Mouse (Mus musculus): ENCODE results near the gene Ank. TPM values are rescaled to one million over a fixed set of nuclear protein-coding genes. Genes with fewer than 3 reads are reported as not detected.

The Ank gene
- total RNA-seq, 1 experiment: 12.0 TPM

GRCm38 (mm10) chr15:27488042-27488441 is 21.6 kb downstream of the Ank start:
- H3K36me3 ChIP-seq (ENCODE audit: control insufficient read depth, insufficient read depth, low read length, poor library complexity, severe bottlenecking): no peaks in the 10 kb centered on the region
- H3K9ac ChIP-seq (ENCODE audit: insufficient read depth, low read depth, low read length, poor library complexity, severe bottlenecking): no peak overlapping the region
- DNase-seq (ENCODE audit: low read depth, low spot score): no peak
- H3K27ac ChIP-seq (ENCODE audit: insufficient read depth, low read depth, low read length, poor library complexity, severe bottlenecking): no peak overlapping the region
- peaks cover 5 to 22% of the 10 kb centered on the region in 2 experiments; a peak in 3 of 4 replicates for H3K4me1 ChIP-seq (ENCODE audit: control insufficient read depth in 2 of 2, insufficient read depth in 2 of 2, low read length in 2 of 2, poor library complexity in 1 of 2)
- H3K4me3 ChIP-seq (ENCODE audit: insufficient read depth in 1 of 2, low read depth in 1 of 2, low read length in 2 of 2, poor library complexity in 1 of 2, severe bottlenecking in 1 of 2): no peak overlapping the region
- TF ChIP-seq ZC3H11A (IDR thresholded peaks at IDR 0.05; ENCODE audit: borderline replicate concordance, low read depth, low read length): no peak
- TF ChIP-seq HCFC1 (IDR thresholded peaks at IDR 0.05; ENCODE audit: borderline replicate concordance, insufficient read depth, low read length): no peak
- no peak for TF ChIP-seq CHD2 (IDR thresholded peaks at IDR 0.05; ENCODE audit: low read depth, low read length)
- TF ChIP-seq MAFK (IDR thresholded peaks at IDR 0.05; ENCODE audit: insufficient read depth, low read depth, low read length): no peak
- TF ChIP-seq ZNF384 (IDR thresholded peaks at IDR 0.05; ENCODE audit: low read depth, low read length): no peak
- H3K9me3 ChIP-seq (ENCODE audit: control insufficient read depth, insufficient read depth, low read depth, low read length): no peaks in the 10 kb centered on the region
- in situ Hi-C loops (cut with MboI; ENCODE audit: low sequenced_read_pairs in 2 of 2, unreplicated experiment in 2 of 2): no loop called here

DNA sequence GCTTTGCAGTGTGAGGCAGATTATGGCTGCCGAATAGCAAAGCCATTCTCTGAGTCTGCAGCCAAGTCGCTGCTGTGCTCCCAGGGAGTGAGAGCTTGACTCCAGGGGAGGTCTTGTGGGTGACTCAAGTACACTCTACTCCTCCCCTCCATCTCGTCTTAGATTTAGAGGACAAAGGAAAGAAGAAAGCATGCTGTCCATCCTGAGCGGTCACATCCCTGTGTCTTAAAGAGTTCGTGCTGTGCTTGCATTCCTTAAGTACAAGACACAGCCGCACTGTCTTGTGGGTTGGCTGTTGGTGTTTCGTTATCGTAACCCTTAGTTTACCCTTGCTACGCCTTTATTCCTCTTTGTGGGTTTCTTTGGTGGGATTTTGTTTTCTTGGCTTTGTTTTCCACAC is 24.2 kb downstream of the Ank start:
- Histone ChIP-seq H3K27ac (ENCODE audit: insufficient read depth, low read depth, low read length, poor library complexity, severe bottlenecking) (no peak overlapping the region), H3K9ac (ENCODE audit: insufficient read depth, low read depth, low read length, poor library complexity, severe bottlenecking) (no peak overlapping the region), H3K4me3 (ENCODE audit: insufficient read depth in 1 of 2, low read depth in 1 of 2, low read length in 2 of 2, poor library complexity in 1 of 2, severe bottlenecking in 1 of 2) (no peak overlapping the region), H3K4me1 (ENCODE audit: control insufficient read depth in 2 of 2, insufficient read depth in 2 of 2, low read length in 2 of 2, poor library complexity in 1 of 2) (peaks cover 5 to 10% of the 10 kb centered on the region in 2 experiments; a peak in 3 of 4 replicates), H3K9me3 (ENCODE audit: control insufficient read depth, insufficient read depth, low read depth, low read length) (no peaks in the 10 kb centered on the region), H3K36me3 (ENCODE audit: control insufficient read depth, insufficient read depth, low read length, poor library complexity, severe bottlenecking) (no peaks in the 10 kb centered on the region)
- in situ Hi-C loops (cut with MboI; ENCODE audit: low sequenced_read_pairs in 2 of 2, unreplicated experiment in 2 of 2): no loop called here
- TF ChIP-seq ZNF384 (IDR thresholded peaks at IDR 0.05; ENCODE audit: low read depth, low read length) (no peak), CHD2 (IDR thresholded peaks at IDR 0.05; ENCODE audit: low read depth, low read length) (no peak), MAFK (IDR thresholded peaks at IDR 0.05; ENCODE audit: insufficient read depth, low read depth, low read length) (no peak), HCFC1 (IDR thresholded peaks at IDR 0.05; ENCODE audit: borderline replicate concordance, insufficient read depth, low read length) (no peak), ZC3H11A (IDR thresholded peaks at IDR 0.05; ENCODE audit: borderline replicate concordance, low read depth, low read length) (no peak)
- DNase-seq (ENCODE audit: low read depth, low spot score): no peak

GRCm38 (mm10) chr15:27491425-27492070 is 25.1 kb downstream of the Ank start:
- Histone ChIP-seq H3K9me3 (ENCODE audit: control insufficient read depth, insufficient read depth, low read depth, low read length) (no peaks in the 10 kb centered on the region), H3K4me1 (ENCODE audit: control insufficient read depth in 2 of 2, insufficient read depth in 2 of 2, low read length in 2 of 2, poor library complexity in 1 of 2) (peaks cover 3 to 5% of the 10 kb centered on the region in 2 experiments; a peak in 2 of 4 replicates), H3K36me3 (ENCODE audit: control insufficient read depth, insufficient read depth, low read length, poor library complexity, severe bottlenecking) (no peaks in the 10 kb centered on the region), H3K27ac (ENCODE audit: insufficient read depth, low read depth, low read length, poor library complexity, severe bottlenecking) (no peak overlapping the region), H3K4me3 (ENCODE audit: insufficient read depth in 1 of 2, low read depth in 1 of 2, low read length in 2 of 2, poor library complexity in 1 of 2, severe bottlenecking in 1 of 2) (no peak overlapping the region), H3K9ac (ENCODE audit: insufficient read depth, low read depth, low read length, poor library complexity, severe bottlenecking) (no peak overlapping the region)
- no peak for TF ChIP-seq HCFC1 (IDR thresholded peaks at IDR 0.05; ENCODE audit: borderline replicate concordance, insufficient read depth, low read length)
- no peak for TF ChIP-seq MAFK (IDR thresholded peaks at IDR 0.05; ENCODE audit: insufficient read depth, low read depth, low read length)
- TF ChIP-seq CHD2 (IDR thresholded peaks at IDR 0.05; ENCODE audit: low read depth, low read length): no peak
- no peak for TF ChIP-seq ZC3H11A (IDR thresholded peaks at IDR 0.05; ENCODE audit: borderline replicate concordance, low read depth, low read length)
- TF ChIP-seq ZNF384 (IDR thresholded peaks at IDR 0.05; ENCODE audit: low read depth, low read length): no peak
- DNase-seq (ENCODE audit: low read depth, low spot score): no peak
- in situ Hi-C loops (cut with MboI; ENCODE audit: low sequenced_read_pairs in 2 of 2, unreplicated experiment in 2 of 2): no loop called here

DNA sequence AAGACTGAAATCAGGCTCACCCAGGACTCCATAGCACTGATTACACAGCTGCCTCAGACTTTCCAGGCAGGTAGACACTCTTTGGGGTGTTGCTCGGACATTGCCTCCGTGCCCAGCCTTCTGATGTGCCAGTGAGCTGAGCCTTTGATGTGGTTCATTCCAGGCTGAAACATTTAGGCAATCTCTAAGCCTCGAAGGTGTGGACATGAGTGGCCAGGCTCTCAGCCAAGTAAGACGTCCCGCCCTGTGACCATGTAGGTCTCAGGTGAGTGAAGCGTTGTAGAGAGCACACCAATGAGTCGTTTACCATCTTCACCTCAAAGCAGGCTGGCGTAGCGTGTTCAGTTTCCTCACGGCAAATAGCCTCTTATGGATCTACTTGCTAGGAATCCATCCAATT is 25.7 kb downstream of the Ank start:
- no peak for DNase-seq (ENCODE audit: low read depth, low spot score)
- Histone ChIP-seq H3K36me3 (ENCODE audit: control insufficient read depth, insufficient read depth, low read length, poor library complexity, severe bottlenecking) (no peaks in the 10 kb centered on the region), H3K4me3 (ENCODE audit: insufficient read depth in 1 of 2, low read depth in 1 of 2, low read length in 2 of 2, poor library complexity in 1 of 2, severe bottlenecking in 1 of 2) (no peak overlapping the region), H3K9ac (ENCODE audit: insufficient read depth, low read depth, low read length, poor library complexity, severe bottlenecking) (no peak overlapping the region), H3K9me3 (ENCODE audit: control insufficient read depth, insufficient read depth, low read depth, low read length) (no peaks in the 10 kb centered on the region), H3K27ac (ENCODE audit: insufficient read depth, low read depth, low read length, poor library complexity, severe bottlenecking) (no peak overlapping the region), H3K4me1 (ENCODE audit: control insufficient read depth in 2 of 2, insufficient read depth in 2 of 2, low read length in 2 of 2, poor library complexity in 1 of 2) (peaks cover 3 to 6% of the 10 kb centered on the region in 2 experiments; a peak in 2 of 4 replicates)
- no peak for TF ChIP-seq HCFC1 (IDR thresholded peaks at IDR 0.05; ENCODE audit: borderline replicate concordance, insufficient read depth, low read length)
- in situ Hi-C loops (cut with MboI; ENCODE audit: low sequenced_read_pairs in 2 of 2, unreplicated experiment in 2 of 2): no loop called here

- Histone ChIP-seq H3K9me3 (ENCODE audit: control insufficient read depth, insufficient read depth, low read depth, low read length) (no peaks in the 10 kb centered on the region), H3K4me3 (ENCODE audit: insufficient read depth in 1 of 2, low read depth in 1 of 2, low read length in 2 of 2, poor library complexity in 1 of 2, severe bottlenecking in 1 of 2) (no peak overlapping the region), H3K4me1 (ENCODE audit: control insufficient read depth in 2 of 2, insufficient read depth in 2 of 2, low read length in 2 of 2, poor library complexity in 1 of 2) (peaks cover 3 to 6% of the 10 kb centered on the region in 2 experiments; a peak in 2 of 4 replicates), H3K27ac (ENCODE audit: insufficient read depth, low read depth, low read length, poor library complexity, severe bottlenecking) (no peak overlapping the region), H3K36me3 (ENCODE audit: control insufficient read depth, insufficient read depth, low read length, poor library complexity, severe bottlenecking) (no peaks in the 10 kb centered on the region), H3K9ac (ENCODE audit: insufficient read depth, low read depth, low read length, poor library complexity, severe bottlenecking) (no peak overlapping the region)
- no peak for DNase-seq (ENCODE audit: low read depth, low spot score)
- TF ChIP-seq HCFC1 (IDR thresholded peaks at IDR 0.05; ENCODE audit: borderline replicate concordance, insufficient read depth, low read length) (no peak), ZNF384 (IDR thresholded peaks at IDR 0.05; ENCODE audit: low read depth, low read length) (no peak), CHD2 (IDR thresholded peaks at IDR 0.05; ENCODE audit: low read depth, low read length) (no peak), ZC3H11A (IDR thresholded peaks at IDR 0.05; ENCODE audit: borderline replicate concordance, low read depth, low read length) (no peak), MAFK (IDR thresholded peaks at IDR 0.05; ENCODE audit: insufficient read depth, low read depth, low read length) (no peak)
- in situ Hi-C loops (cut with MboI; ENCODE audit: low sequenced_read_pairs in 2 of 2, unreplicated experiment in 2 of 2): no loop called here
Measured at GRCm38 (mm10) chr15:27492734-27493133, 26.3 kb downstream of the Ank start.

All from ES-E14 (cell line).